Mouse (Mus musculus) limb, embryonic 11.5 days (tissue): ENCODE measurements at regions not wholly inside any gene's neighbourhood (a gene's known extent, or its start where the extent isn't known, plus 50 kb on each side); places are given as distances from the start of the nearest gene placed in this dataset.
A peak's percentile ranks its signal among the peaks of the same experiment; 100 is the strongest.

Experiments used
- ATAC-seq: fragments of 200-750 bp; cut with Nextera tagmentation; 2 replicates; pipeline ENCODE4 v1.8.0; 2017; ENCODE audit warnings: low read depth; ENCODE audit not compliant: insufficient number of reproducible peaks, low FRiP score, low TSS enrichment
- DNase-seq: peaks from one replicate; pipeline ENCODE4 v3.0.0-alpha.2; 2015; ENCODE audit warnings: low spot score
- H3K27ac ChIP-seq: fragments of 300-500 bp; sonication (generic); replicated peaks from 2 replicates; pipeline ENCODE4 v1.5.1; 2014; ENCODE audit warnings: low read depth, mild to moderate bottlenecking, low read length
- H3K27me3 ChIP-seq: fragments of 300-500 bp; sonication (generic); 2 replicates; pipeline ENCODE4 v1.6.1; 2014; ENCODE audit warnings: mild to moderate bottlenecking, low read length, mixed read lengths; ENCODE audit not compliant: control insufficient read depth, insufficient read depth
- H3K36me3 ChIP-seq: fragments of 300-500 bp; sonication (generic); 2 replicates; pipeline ENCODE4 v1.6.1; 2014; ENCODE audit warnings: mild to moderate bottlenecking, low read length, moderate library complexity, mixed read lengths; ENCODE audit not compliant: control insufficient read depth, insufficient read depth
- H3K4me1 ChIP-seq: fragments of 300-500 bp; sonication (generic); 2 replicates; pipeline ENCODE4 v1.6.1; 2014; ENCODE audit warnings: low read length, mixed read lengths; ENCODE audit not compliant: control insufficient read depth, insufficient read depth
- H3K4me2 ChIP-seq: fragments of 300-500 bp; sonication (generic); 2 replicates; pipeline ENCODE4 v1.6.1; 2014; ENCODE audit warnings: low read depth, mild to moderate bottlenecking, moderate library complexity; ENCODE audit not compliant: severe bottlenecking
- H3K4me3 ChIP-seq: fragments of 300-500 bp; sonication (generic); 2 replicates; pipeline ENCODE4 v1.5.1; 2014; ENCODE audit warnings: low read depth, low read length
- H3K9ac ChIP-seq: fragments of 300-500 bp; sonication (generic); 2 replicates; pipeline ENCODE4 v1.6.1; 2014; ENCODE audit warnings: mild to moderate bottlenecking, low read length
- H3K9me3 ChIP-seq: fragments of 300-500 bp; sonication (generic); 2 replicates; pipeline ENCODE4 v1.6.1; 2016; ENCODE audit warnings: low read length; ENCODE audit not compliant: control insufficient read depth
- WGBS: fragments of 180-500 bp; shearing (Covaris S2); extraction: QIAGEN DNeasy Blood & Tissue Kit; methylation state at CpG from one replicate; pipeline ENCODE4 v1.1.7; 2014; 5-methylcytosine and 5-hydroxymethylcytosine counted together

DNA sequence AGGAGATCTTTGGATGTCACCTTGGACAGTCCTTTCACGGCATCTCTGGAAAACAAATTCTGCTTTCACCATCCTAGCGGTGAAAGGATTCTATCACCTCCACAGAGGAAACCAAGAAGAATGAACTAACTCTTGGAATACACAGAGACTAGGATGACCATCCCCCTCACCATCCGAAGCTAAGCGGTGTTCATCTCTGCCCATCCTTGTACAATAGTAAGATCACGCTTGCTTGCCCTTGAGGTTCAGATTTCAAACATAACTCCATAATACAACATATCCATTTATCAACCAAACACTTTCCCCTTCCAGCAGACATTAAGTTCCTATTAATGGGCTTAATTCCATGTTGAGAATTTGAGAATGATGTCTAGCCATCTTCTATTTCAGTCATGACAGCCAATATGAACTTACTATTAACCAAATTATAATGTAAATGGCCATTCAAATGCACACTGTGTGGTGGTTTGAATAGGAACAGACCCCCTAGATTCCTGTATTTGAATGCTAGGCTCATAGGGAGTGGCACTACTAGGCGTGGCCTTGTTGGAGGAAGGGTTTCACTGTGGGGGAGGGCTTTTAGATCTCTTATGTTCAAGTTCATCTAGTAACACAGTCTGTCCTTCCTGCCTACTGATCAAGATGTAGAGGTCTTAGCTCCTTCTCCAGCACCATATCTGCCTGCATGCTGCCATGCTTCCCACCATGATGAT is 281.4 kb downstream of the Adamts20 start:
- Histone ChIP-seq H3K9me3 (no peaks in the 10 kb centered on the region), H3K9ac (no peak overlapping the region), H3K27ac (no peak overlapping the region), H3K4me3 (no peak overlapping the region), H3K4me1 (peaks cover 10% of the 10 kb centered on the region; the same call in 1 of the 2 replicates), H3K36me3 (no peaks in the 10 kb centered on the region), H3K27me3 (no peaks in the 10 kb centered on the region), H3K4me2 (no peak overlapping the region)
- 96% methylated on average over 6 of the region's 6 CpGs for WGBS
- DNase-seq: no peak
- no peak for ATAC-seq

DNA sequence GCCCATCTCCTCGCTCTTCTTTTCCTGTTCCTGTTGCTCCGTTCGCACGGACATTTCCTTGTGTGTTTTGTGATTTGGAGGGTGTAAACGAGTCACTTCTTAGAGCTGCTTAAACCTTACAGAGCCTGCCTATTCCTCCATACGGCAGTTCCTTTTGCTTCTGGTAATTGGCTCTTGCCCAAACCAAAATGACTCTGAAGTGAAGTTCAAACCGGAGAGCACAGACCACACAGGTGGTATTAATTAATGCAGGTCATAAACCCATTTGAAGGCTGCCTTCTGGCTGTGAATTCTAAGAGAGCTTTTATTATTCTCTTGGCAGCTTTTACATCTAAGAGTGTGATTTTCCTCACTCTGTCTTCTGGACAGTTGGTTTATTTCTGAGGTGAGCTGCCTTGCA is 291.1 kb downstream of the Adamts20 start:
- no peaks in the 10 kb centered on the region for H3K27me3 ChIP-seq
- H3K9ac ChIP-seq: no peak overlapping the region
- DNase-seq (no peak), ATAC-seq (no peak)
- no peak overlapping the region for H3K4me3 ChIP-seq
- WGBS: 22% methylated on average over 7 of the region's 7 CpGs
- peak overlapping the region; percentile 18; the same call in 1 of the 2 replicates for H3K27ac ChIP-seq
- H3K4me1 ChIP-seq: 0 out of 2 replicates have a peak, but pooled peaks cover 8% of the 10 kb centered on the region
- H3K4me2 ChIP-seq: no peak overlapping the region
- H3K36me3 ChIP-seq: no peaks in the 10 kb centered on the region
- no peaks in the 10 kb centered on the region for H3K9me3 ChIP-seq

DNA sequence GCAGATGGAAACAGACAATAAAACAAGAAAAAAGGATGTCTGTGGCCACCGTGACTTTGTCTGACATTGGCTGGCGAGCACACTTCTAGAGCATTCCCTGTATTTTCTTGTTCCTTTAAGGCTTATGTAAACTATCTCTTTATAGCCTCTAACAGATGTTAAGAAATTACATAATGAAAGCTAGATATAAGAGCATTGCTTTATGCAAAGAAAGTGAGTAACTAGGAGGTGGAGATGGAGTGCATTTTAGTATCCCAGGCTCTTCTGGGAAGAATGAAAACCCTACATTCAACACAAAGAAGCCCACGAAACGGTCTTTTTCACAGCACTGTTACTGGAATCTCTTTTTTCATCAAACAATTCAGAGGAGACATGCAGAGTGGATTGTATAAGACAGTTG is 304.4 kb downstream of the Adamts20 start:
- no peak overlapping the region for H3K27ac ChIP-seq
- no peak overlapping the region for H3K9ac ChIP-seq
- no peaks in the 10 kb centered on the region for H3K4me1 ChIP-seq
- ATAC-seq (no peak), DNase-seq (no peak)
- no peak overlapping the region for H3K4me3 ChIP-seq
- H3K4me2 ChIP-seq: no peak overlapping the region
- no peaks in the 10 kb centered on the region for H3K27me3 ChIP-seq
- WGBS: 92% methylated on average over 4 of the region's 4 CpGs
- H3K36me3 ChIP-seq: no peaks in the 10 kb centered on the region
- no peaks in the 10 kb centered on the region for H3K9me3 ChIP-seq

DNA sequence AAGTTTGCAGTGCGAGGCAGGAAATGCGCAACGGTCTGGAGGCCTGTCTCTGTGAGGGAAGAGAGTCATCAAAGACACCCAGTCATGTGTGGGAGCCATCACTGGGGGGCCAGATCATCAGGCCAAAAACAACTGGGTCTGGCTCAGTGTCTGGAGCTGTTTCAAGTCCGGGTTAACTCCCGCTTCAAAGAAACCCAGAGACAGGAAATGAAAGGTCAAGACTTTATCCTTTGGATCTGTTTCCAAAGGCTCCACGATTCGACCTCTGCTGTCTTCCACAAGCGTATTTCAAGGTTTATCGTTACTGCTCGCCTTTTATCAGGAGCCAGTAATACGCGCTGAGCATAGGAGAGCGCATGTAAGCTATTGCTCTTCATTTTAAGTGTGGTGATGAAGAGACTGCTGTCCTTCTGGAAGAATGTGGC is 325.7 kb downstream of the Adamts20 start:
- no peak overlapping the region for H3K27ac ChIP-seq
- peaks cover 3% of the 10 kb centered on the region; the same call in 1 of the 2 replicates for H3K4me1 ChIP-seq
- 12% methylated on average over 13 of the region's 13 CpGs for WGBS
- H3K9me3 ChIP-seq: no peaks in the 10 kb centered on the region; the same call in 1 of the 2 replicates
- H3K9ac ChIP-seq: no peak overlapping the region
- H3K36me3 ChIP-seq: no peaks in the 10 kb centered on the region
- DNase-seq: peak; percentile 37
- H3K27me3 ChIP-seq: no peaks in the 10 kb centered on the region
- ATAC-seq: no peak
- peak overlapping the region; percentile 15; the same call in 1 of the 2 replicates for H3K4me2 ChIP-seq
- no peak overlapping the region for H3K4me3 ChIP-seq

DNA sequence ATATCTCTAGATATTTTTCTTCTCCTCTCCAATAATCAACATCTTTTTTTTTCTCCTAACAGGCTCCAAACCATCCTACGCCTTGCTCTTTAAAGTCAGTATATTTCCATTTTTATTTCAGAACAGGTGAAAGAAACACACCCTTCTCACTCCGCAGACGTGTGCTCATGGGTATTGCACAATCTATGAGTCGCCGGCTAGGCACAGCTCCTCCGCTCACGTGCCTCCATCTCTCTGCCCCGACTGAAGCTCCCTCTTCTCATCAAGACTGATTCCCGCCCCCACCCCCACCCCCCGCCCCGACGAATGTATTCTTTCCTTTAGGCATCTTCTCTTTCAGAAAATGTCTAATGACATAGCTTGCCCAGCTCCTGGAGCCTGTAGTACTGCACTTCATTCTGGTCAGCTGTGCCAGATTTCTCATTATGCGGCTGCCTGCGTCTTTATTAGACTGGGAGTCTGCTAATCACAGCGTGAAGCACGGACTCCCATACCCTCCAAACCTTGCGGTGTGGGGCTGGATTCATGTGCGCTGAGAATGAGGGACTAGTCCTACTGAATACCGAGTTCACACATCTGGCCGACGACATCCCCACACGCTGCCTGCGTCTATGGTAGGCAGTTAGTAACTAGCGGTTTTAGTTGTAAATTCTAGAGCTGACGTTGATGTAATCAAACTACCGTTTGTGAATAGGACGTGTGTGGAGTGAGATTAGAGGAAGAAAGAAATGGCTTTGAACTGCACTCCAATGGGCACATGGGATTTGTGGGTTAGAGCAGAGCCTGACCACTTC is 327.9 kb downstream of the Adamts20 start:
- peak; percentile 54 for DNase-seq
- Histone ChIP-seq H3K36me3 (no peaks in the 10 kb centered on the region), H3K27me3 (no peaks in the 10 kb centered on the region), H3K27ac (no peak overlapping the region), H3K4me3 (no peak overlapping the region), H3K4me2 (peak overlapping the region; percentile 12; the same call in 1 of the 2 replicates), H3K9me3 (no peaks in the 10 kb centered on the region; the same call in 1 of the 2 replicates), H3K9ac (no peak overlapping the region), H3K4me1 (peaks cover 3% of the 10 kb centered on the region; the same call in 1 of the 2 replicates)
- WGBS: 44% methylated on average over 27 of the region's 27 CpGs
- ATAC-seq: no peak

DNA sequence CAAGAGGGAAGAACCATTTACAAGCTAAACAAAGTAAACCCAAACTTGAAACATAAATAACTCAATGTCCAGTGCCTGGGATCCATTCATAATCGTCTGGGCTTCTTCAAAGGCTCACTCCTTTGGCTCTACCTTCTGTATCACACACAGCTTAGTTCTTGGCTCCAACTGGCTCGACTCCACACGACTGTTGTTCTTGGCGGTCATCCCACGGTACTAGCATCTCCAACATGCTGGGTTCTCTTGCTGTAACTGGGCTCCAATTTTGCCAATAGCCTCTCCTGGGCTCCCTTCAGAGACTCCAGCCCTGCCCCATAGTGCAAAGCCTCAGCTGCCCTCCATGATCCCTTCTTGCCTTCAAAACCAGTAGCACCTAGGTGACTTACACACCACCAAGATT is 352.4 kb downstream of the Adamts20 start:
- no peaks in the 10 kb centered on the region for H3K27me3 ChIP-seq
- no peak overlapping the region for H3K9ac ChIP-seq
- H3K36me3 ChIP-seq: no peaks in the 10 kb centered on the region
- no peak overlapping the region for H3K27ac ChIP-seq
- DNase-seq: peak; percentile 9
- ATAC-seq: no peak
- no peaks in the 10 kb centered on the region for H3K4me1 ChIP-seq
- WGBS: 88% methylated on average over 5 of the region's 5 CpGs
- H3K4me2 ChIP-seq: no peak overlapping the region
- no peak overlapping the region for H3K4me3 ChIP-seq
- H3K9me3 ChIP-seq: no peaks in the 10 kb centered on the region; the same call in 1 of the 2 replicates

DNA sequence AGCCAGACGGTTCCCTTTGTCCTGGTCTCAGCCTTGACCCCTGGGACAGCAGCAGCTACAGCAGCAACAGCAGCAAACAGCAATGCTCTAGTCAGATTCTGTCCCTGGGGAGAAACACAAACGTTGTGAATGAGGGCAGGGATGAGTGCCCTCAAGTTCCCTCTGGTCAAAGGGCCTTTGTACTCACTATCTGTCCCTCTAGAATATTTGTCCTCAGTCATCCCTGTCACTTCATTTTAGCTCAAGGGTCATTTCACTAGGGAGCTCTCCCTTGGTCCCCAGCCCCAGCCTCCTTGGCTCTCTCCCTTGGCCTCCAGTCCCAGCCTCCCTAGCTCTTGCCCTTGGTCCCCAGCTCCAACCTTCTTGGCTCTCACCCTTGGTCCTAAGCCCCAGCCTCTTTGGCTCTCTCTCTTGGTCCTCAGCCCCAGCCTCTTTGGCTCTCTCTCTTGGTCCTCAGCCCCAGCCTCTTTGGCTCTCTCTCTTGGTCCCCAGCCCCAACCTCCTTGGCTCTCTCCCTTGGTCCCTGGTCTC is 358.0 kb downstream of the Adamts20 start:
- no peak overlapping the region for H3K4me3 ChIP-seq
- no peaks in the 10 kb centered on the region; the same call in 1 of the 2 replicates for H3K9me3 ChIP-seq
- no peak overlapping the region for H3K9ac ChIP-seq
- ATAC-seq: no peak
- H3K4me1 ChIP-seq: no peaks in the 10 kb centered on the region
- no peaks in the 10 kb centered on the region for H3K27me3 ChIP-seq
- no peaks in the 10 kb centered on the region for H3K36me3 ChIP-seq
- DNase-seq: no peak
- WGBS: 58% methylated on average over 2 of the region's 2 CpGs
- no peak overlapping the region; the same call in 1 of the 2 replicates for H3K27ac ChIP-seq
- no peak overlapping the region for H3K4me2 ChIP-seq

DNA sequence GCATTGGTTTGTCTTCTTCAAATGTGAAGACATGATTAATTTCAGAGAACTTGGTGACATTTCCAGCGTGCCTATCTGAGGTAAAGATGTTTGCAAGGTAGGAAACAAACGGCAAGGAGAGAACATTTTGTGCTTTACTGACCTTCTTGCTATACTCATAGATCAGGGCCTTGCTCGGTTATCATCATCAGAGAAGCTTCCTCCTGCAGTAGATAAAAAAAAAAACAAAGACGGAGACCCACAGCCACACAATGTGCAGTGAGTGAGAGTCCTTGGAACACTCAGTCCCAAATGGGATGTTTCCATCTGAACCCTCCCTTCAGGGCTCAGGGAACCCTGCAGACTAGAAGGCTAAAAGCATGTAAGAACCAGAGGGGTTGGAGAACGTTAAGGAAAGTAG is 374.6 kb downstream of the Adamts20 start:
- Histone ChIP-seq H3K27me3 (no peaks in the 10 kb centered on the region), H3K9ac (no peak overlapping the region), H3K27ac (no peak overlapping the region), H3K4me3 (no peak overlapping the region), H3K4me2 (no peak overlapping the region), H3K9me3 (no peaks in the 10 kb centered on the region), H3K4me1 (no peaks in the 10 kb centered on the region), H3K36me3 (no peaks in the 10 kb centered on the region)
- WGBS: 87% methylated on average over 5 of the region's 5 CpGs
- peak; percentile 10 for DNase-seq
- no peak for ATAC-seq
